Mouse (Mus musculus) kidney, adult 2 months (tissue): ENCODE data around the gene Adcy5. TPM values are rescaled to one million over a fixed set of nuclear protein-coding genes. Genes with fewer than 3 reads are reported as not detected.

Experiments used
- DNase-seq: peaks from one replicate; pipeline ENCODE4 v3.0.0; 2021
- H3K27ac ChIP-seq: fragments of 200-500 bp; 2 replicates; pipeline ENCODE4 v1.5.1; 2012; ENCODE audit warnings: low read depth, low read length, control low read depth, inconsistent platforms; ENCODE audit not compliant: insufficient read depth
- H3K27me3 ChIP-seq: fragments of 200-500 bp; replicated peaks from 2 replicates; pipeline ENCODE4 v1.6.1; 2012; ENCODE audit warnings: mild to moderate bottlenecking, moderate library complexity, low read length, inconsistent platforms; ENCODE audit not compliant: control insufficient read depth, insufficient read depth
- H3K36me3 ChIP-seq: fragments of 200-500 bp; 2 replicates; pipeline ENCODE4 v1.6.1; 2012; ENCODE audit warnings: mild to moderate bottlenecking, moderate library complexity, low read length, inconsistent platforms; ENCODE audit not compliant: control insufficient read depth, insufficient read depth
- H3K4me1 ChIP-seq: fragments of 200-500 bp; 2 replicates; pipeline ENCODE4 v1.6.1; 2011; ENCODE audit warnings: low read length; ENCODE audit not compliant: control insufficient read depth, insufficient read depth
- H3K4me3 ChIP-seq: fragments of 200-500 bp; 2 replicates; pipeline ENCODE4 v1.5.1; 2011; ENCODE audit warnings: mild to moderate bottlenecking, low read depth, low read length, control low read depth; ENCODE audit not compliant: insufficient read depth
- CTCF ChIP-seq: fragments of 200-500 bp; conservative IDR thresholded peaks from 2 replicates; pipeline ENCODE4 v1.5.1; 2011; ENCODE audit warnings: low read depth, mild to moderate bottlenecking, control low read depth, low read length, moderate library complexity, mixed read lengths; ENCODE audit not compliant: insufficient read depth, insufficient read length
- POLR2A ChIP-seq: fragments of 200-500 bp; IDR thresholded peaks from one replicate; pipeline ENCODE4 v1.6.1; 2011; ENCODE audit warnings: low read depth, low read length, control low read depth
- WGBS: fragments of 180-500 bp; shearing (Covaris S2); methylation state at CpG from one replicate; pipeline ENCODE4 v1.1.7; 2018; 5-methylcytosine and 5-hydroxymethylcytosine counted together
- polyA plus RNA-seq: library from polyadenylated mRNA; depleted of rRNA; stranded (reverse); fragments of >200 nt; gene quantifications from 2 replicates; pipeline ENCODE4 v1.2.3, GENCODE M21; 2012

The Adcy5 gene
- polyA plus RNA-seq, 1 experiment: 5.7 TPM

GRCm38 (mm10) chr16:35255981-35256380 is 101.3 kb downstream of the Adcy5 start:
- H3K4me3 ChIP-seq: no peak overlapping the region
- H3K27me3 ChIP-seq: no peaks in the 10 kb centered on the region
- no peaks in the 10 kb centered on the region for H3K36me3 ChIP-seq
- TF ChIP-seq POLR2A (no peak), CTCF (no peak)
- WGBS: 43% methylated on average over 11 of the region's 11 CpGs
- no peak overlapping the region for H3K27ac ChIP-seq
- no peaks in the 10 kb centered on the region for H3K4me1 ChIP-seq
- DNase-seq: no peak

GRCm38 (mm10) chr16:35270353-35270934 is 115.8 kb downstream of the Adcy5 start:
- 34% methylated on average over 10 of the region's 10 CpGs for WGBS
- Histone ChIP-seq H3K27me3 (no peaks in the 10 kb centered on the region), H3K4me3 (no peak overlapping the region), H3K4me1 (no peaks in the 10 kb centered on the region), H3K27ac (no peak overlapping the region), H3K36me3 (no peaks in the 10 kb centered on the region)
- TF ChIP-seq POLR2A: no peak
- peak; percentile 93 for TF ChIP-seq CTCF
- peak; percentile 87 for DNase-seq

GRCm38 (mm10) chr16:35270945-35271344 is 116.3 kb downstream of the Adcy5 start:
- 75% methylated on average over 6 of the region's 6 CpGs for WGBS
- DNase-seq: no peak

GRCm38 (mm10) chr16:35271572-35271971 is 116.9 kb downstream of the Adcy5 start:
- no peak for TF ChIP-seq POLR2A
- no peak for TF ChIP-seq CTCF
- Histone ChIP-seq H3K27me3 (no peaks in the 10 kb centered on the region), H3K27ac (no peak overlapping the region), H3K4me3 (no peak overlapping the region), H3K36me3 (no peaks in the 10 kb centered on the region), H3K4me1 (no peaks in the 10 kb centered on the region)
- no peak for DNase-seq
- 43% methylated on average over 4 of the region's 4 CpGs for WGBS

More at GRCm38 (mm10) chr16:35270945-35271344, 116.3 kb downstream of the Adcy5 start:
- no peaks in the 10 kb centered on the region for H3K27me3 ChIP-seq
- no peak overlapping the region for H3K27ac ChIP-seq
- H3K4me3 ChIP-seq: no peak overlapping the region
- H3K4me1 ChIP-seq: no peaks in the 10 kb centered on the region
- TF ChIP-seq CTCF (no peak), POLR2A (no peak)
- H3K36me3 ChIP-seq: no peaks in the 10 kb centered on the region

- Histone ChIP-seq H3K4me1 (no peaks in the 10 kb centered on the region), H3K4me3 (no peak overlapping the region), H3K27me3 (no peaks in the 10 kb centered on the region), H3K27ac (no peak overlapping the region), H3K36me3 (no peaks in the 10 kb centered on the region)
- 72% methylated on average over 4 of the region's 4 CpGs for WGBS
- TF ChIP-seq CTCF: no peak
- TF ChIP-seq POLR2A: no peak
- no peak for DNase-seq
Measured at GRCm38 (mm10) chr16:35272417-35272816, 117.7 kb downstream of the Adcy5 start.

GRCm38 (mm10) chr16:35278166-35278565 is 123.5 kb downstream of the Adcy5 start:
- no peaks in the 10 kb centered on the region for H3K4me1 ChIP-seq
- TF ChIP-seq POLR2A (no peak), CTCF (no peak)
- H3K27me3 ChIP-seq: no peaks in the 10 kb centered on the region
- WGBS: 77% methylated on average over 6 of the region's 6 CpGs
- DNase-seq: no peak
- H3K4me3 ChIP-seq: no peak overlapping the region
- no peaks in the 10 kb centered on the region for H3K36me3 ChIP-seq
- H3K27ac ChIP-seq: no peak overlapping the region

GRCm38 (mm10) chr16:35282456-35282855 is 127.8 kb downstream of the Adcy5 start:
- TF ChIP-seq POLR2A (no peak), CTCF (no peak)
- Histone ChIP-seq H3K27me3 (no peaks in the 10 kb centered on the region), H3K4me3 (no peak overlapping the region), H3K36me3 (no peaks in the 10 kb centered on the region), H3K4me1 (no peaks in the 10 kb centered on the region), H3K27ac (no peak overlapping the region)
- 88% methylated on average over 2 of the region's 2 CpGs for WGBS
- DNase-seq: no peak

GRCm38 (mm10) chr16:35285821-35286220 is 131.1 kb downstream of the Adcy5 start:
- no peaks in the 10 kb centered on the region for H3K4me1 ChIP-seq
- 56% methylated on average over 9 of the region's 9 CpGs for WGBS
- DNase-seq: no peak
- H3K4me3 ChIP-seq: no peak overlapping the region
- no peaks in the 10 kb centered on the region for H3K36me3 ChIP-seq
- H3K27me3 ChIP-seq: no peaks in the 10 kb centered on the region
- no peak overlapping the region for H3K27ac ChIP-seq
- no peak for TF ChIP-seq CTCF
- TF ChIP-seq POLR2A: no peak
